Mouse (Mus musculus) splenic B cell, adult 2 months (primary cell): ENCODE measurements around the gene Prok1.

Source experiments
- DNase-seq: peaks from one replicate; pipeline ENCODE4 v3.0.0-alpha.2; 2011; ENCODE audit warnings: low read depth, low spot score
- H3K27me3 ChIP-seq: 2 replicates; pipeline ENCODE4 v1.6.1; 2012; ENCODE audit warnings: mild to moderate bottlenecking, low read length, moderate library complexity, mixed read lengths; ENCODE audit not compliant: control insufficient read depth, poor library complexity, insufficient read depth, severe bottlenecking
- H3K36me3 ChIP-seq: 2 replicates; pipeline ENCODE4 v1.6.1; 2012; ENCODE audit warnings: mild to moderate bottlenecking, low read length, moderate library complexity, mixed read lengths; ENCODE audit not compliant: control insufficient read depth, poor library complexity, insufficient read depth, severe bottlenecking

Gene Prok1

DNA sequence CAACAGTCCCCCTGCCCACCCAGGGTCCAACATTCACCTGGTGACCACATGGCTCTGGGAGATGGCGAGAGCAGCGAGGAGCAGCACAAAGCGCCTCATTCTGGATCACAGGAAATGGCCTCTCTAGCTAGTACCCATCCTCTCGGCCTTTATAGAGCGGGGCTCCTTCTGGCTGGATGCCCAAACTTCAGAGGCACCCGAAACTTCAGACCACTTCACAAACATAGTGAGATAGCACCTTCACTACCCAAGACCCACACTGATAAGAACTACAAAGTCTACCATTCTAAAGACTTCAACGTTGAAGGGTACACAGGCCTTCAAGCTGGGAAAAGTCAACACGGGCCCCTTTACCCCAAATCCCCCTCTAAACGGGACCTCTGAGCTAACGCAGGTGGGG lies 17.9 kb downstream of the Prok1 start, which contains the start of gene Cym:
TSS of gene Cym (minus strand) at position 125 of the 400 bp plus-strand sequence.
- H3K27me3 ChIP-seq, result no peaks in the 10 kb centered on the region
- no peak for DNase-seq
- H3K36me3 ChIP-seq, result no peaks in the 10 kb centered on the region

DNA sequence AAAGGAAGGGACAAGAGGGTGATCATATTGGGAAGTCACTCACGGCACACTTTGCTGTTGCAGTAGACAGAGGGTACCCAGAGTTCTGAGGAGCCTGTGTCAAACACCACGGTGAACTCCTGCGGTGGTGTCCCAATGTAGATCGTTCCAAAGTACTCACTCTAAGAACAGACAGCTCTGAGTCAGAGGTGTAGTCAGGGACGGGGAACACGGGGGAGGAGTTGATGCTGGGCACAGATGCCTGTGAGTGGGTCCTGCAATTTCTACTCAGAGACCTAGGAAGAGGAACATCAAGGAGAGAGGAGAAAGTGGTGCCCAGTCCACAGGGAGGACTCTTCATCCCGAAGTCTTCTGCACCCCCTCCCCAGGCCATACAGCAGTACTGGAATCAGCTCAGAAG lies 20.9 kb downstream of the Prok1 start:
- Histone ChIP-seq H3K27me3 (no peaks in the 10 kb centered on the region), H3K36me3 (no peaks in the 10 kb centered on the region)
- no peak for DNase-seq

DNA sequence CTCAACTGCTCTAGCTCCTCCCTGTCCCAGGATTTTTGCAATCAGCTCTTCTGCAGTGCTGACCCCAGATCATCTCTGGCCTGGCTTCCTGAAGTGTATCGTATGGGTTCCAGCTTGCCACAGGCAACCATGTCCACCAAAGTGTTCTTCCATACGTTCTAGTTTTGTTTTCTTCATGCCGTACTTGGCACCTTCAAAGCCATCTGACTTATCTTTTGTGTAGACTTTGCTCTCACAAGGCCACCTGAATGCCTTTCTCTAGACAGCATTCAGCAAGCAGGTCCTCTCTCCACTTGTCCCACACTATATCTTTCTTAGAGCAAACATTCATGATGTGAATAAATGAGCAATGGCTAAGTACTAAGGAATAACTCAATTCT lies 22.4 kb downstream of the Prok1 start:
- no peak for DNase-seq

DNA sequence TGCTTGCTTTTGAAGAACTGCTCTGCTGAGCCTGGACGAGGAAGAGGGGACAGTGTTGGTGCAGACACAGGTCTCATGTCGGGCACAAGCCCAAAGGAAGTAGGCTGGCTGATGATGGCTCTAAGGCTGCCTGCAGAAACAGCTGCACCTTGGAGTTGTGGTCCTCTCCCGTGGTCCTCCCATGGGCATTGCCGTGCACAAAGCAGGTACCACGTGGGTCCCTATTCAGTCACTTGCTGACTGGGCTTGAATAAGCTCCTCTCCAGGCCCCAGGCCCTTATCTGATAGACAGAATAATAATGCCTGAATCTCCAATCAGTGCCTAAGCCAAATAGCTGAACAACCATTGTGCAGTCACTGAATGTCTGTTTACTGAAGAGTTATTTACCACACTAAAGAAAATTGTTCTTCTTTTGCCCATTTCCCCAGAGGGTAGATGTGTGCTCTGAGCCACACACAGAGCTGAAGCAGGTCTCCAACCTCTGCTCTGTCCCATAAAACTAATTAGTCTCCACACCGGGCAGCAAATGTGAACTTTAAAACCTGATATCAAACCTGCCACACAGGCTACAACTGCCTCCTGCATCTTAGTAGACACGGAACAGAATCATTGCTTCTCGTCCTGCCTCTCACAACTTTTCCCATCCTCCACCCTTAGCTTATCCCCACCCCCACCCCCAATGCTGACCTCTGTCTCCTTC lies 23.0 kb downstream of the Prok1 start:
- H3K27me3 ChIP-seq, result no peaks in the 10 kb centered on the region
- DNase-seq, result no peak
- no peaks in the 10 kb centered on the region for H3K36me3 ChIP-seq

More for the DNA sequence above, 22.4 kb downstream of the Prok1 start:
- Histone ChIP-seq H3K27me3 (no peaks in the 10 kb centered on the region), H3K36me3 (no peaks in the 10 kb centered on the region)

DNA sequence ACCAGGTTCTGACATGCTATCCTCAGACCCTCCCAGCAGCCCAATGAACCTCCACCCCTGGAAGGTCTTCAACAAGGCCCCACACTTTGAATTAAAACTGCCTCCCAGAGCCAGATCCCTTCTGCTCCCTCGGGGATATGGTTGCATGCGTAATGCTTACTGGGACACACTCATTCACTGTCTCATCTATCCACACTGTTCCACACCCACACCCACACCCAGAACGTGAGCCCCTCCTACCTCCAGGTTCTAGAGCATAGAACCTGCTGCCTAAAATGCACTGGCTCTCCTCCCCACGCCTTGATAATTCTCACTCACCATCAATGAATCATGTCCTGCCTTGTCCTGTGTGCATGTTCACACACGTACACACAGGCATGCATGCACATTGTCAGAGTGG lies 24.9 kb downstream of the Prok1 start:
- no peaks in the 10 kb centered on the region for H3K27me3 ChIP-seq
- no peaks in the 10 kb centered on the region for H3K36me3 ChIP-seq

DNA sequence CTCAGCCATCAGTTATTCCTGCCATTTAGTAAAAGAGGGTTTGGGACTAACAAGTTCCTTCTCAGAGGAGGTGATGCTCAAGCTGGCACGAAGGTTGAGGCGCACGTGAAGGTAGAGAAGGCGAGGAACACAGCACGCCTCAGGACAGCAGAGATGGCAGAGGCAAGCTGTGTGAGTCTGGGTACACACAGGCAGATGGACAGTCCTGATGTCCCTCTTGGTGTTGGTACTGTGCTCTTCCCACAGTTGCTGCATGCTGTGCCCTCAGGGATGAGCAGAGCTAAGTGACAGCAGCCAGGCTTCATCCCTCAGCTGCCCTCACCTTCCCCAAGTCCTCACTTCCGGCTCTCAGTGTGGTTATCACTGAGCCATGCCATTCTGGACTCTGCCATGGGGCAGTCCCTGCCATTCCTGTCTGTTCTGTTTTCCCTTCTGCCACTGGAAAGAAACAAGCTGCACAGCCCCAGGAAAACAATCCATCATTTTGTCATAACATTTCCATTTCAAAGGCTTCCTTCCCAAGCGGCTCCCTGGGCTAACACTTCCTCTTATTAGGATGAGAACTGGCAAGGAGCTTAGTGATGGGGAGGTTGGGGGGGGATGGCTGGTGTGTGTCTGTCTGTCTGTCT lies 31.8 kb downstream of the Prok1 start:
- DNase-seq, result no peak
- Histone ChIP-seq H3K36me3 (no peaks in the 10 kb centered on the region), H3K27me3 (no peaks in the 10 kb centered on the region)

More for the DNA sequence above, 24.9 kb downstream of the Prok1 start:
- no peak for DNase-seq

DNA sequence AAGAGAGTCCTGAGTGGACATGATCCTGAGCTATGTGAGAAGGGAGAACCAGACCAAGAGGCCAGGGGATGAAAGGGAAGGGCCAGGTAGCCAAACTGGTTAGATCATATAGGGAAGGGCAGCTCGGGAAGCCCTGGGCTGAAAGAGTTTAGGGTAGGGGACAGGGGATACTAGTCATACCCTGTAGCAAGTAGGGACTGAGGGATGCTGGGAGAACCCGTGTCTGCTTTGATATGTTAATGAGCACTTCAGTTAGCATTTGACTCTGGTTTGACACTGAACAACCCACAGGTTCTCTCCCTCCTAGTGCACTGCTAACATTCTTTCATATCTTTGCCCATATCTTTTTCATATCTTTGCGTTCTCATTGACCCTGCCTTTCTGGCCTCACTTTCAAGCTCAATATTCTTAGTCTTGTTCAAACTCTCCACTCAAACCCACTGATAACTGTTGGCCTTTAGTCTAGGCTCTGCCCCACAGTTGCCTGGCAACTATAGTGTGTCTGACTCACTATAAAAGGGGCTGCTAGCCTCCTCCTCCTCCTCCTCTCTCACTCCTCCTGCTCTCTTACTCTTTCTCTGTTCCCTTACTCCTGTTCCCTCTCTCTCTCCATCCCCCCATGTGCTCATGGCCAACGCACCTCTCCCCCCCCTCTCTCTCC lies 32.9 kb downstream of the Prok1 start:
- DNase-seq, result no peak
- no peaks in the 10 kb centered on the region for H3K36me3 ChIP-seq
- no peaks in the 10 kb centered on the region for H3K27me3 ChIP-seq

DNA sequence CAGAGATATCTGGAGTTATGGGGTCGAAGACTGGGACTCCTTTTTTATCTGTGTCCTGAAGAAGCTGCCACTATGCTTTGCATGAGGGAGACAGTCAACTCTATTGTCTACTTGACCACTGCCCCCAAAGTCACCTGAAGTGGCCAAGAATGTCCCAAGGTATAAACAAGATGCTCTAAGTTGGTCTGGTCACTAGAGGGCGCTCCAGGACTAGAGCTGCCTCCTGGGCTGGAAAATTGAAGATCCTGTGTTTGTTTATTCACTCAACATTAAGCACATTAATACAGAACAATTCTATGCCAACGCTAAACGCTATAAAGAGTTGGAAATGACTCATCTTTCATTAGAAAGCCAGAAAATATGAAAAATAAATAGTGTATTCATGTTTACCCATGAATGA lies 33.5 kb downstream of the Prok1 start:
- peak; percentile 80 for DNase-seq
- no peaks in the 10 kb centered on the region for H3K27me3 ChIP-seq
- no peaks in the 10 kb centered on the region for H3K36me3 ChIP-seq

DNA sequence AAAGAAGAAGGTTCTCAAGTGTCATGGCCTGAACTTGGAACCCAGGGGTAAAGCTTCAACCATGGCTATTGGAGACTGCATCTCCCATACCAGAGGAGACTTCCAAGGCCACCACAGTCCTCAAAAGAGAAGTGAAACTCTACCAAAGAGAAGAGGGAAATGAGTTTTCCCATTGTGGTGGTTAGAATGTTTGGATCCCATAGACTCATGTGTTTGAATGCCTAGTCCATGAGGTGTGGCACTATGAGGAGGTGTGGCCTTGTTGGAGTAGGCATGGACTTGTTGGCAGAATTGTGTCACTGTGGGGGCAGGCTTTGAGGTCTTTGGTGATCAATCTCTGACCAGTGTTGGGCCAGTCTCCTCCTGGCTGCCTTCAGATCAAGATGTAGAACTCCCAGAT lies 34.3 kb downstream of the Prok1 start:
- no peaks in the 10 kb centered on the region for H3K27me3 ChIP-seq
- H3K36me3 ChIP-seq, result no peaks in the 10 kb centered on the region
- DNase-seq, result no peak

DNA sequence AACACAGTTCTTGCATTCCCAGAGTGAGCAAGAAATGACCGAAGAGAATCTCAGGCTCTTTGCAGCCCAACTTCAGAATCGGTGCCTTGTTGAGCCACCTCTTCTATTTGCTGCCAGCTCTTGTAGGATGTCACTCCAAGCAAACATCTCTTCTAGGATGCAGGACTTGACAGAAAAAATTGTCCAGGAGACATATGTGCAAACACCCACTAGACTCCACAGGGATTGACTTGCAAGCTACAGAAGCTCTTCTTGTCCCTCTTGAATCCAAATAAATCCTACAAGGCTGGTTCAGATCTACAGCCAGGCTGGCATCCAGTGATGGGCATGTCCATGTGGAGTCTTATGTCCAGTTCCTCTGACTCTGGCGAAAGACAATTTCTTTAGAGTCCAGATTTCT lies 35.1 kb downstream of the Prok1 start:
- Histone ChIP-seq H3K36me3 (no peaks in the 10 kb centered on the region), H3K27me3 (no peaks in the 10 kb centered on the region)
- no peak for DNase-seq

DNA sequence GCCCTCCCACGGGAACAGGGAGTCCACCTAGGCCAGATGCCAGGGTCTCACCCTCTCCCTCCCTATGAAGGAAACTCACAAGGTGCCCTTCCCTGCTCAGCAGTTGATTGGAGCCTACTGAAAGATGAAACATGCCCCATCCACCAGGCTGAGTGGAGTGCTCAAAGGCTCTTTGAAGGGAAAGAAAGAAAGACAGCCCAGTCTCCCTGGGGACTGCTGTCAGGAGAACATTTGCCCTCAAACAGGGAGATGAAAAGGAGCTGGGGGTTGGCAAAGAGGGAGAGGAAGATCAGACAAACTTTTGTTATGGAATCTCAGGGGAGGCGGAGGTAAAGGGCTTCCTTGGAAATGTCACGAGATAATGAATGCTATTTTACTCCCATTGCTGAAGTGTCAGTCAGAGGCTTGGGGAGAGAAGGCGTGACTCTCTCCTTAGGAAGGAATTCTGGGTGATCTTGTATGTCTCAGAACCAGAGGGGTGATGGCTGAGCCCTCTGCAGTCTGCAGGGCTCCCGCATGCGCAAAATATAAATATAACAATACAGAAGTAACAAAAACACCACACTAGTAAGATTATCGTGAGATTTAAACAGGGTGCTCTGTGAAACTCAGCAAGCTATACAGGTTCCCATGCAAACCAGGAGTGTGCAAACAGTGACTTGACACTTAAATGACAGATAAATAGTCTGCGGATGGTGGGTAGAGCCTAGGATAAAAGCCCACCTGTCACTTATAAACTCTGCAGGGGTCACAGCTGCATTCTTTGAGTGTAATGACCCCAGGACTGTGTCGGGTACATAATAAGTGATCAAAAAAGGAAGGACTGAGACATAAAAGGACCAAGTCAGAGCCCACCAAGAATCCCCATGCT lies 38.0 kb downstream of the Prok1 start:
- Histone ChIP-seq H3K27me3 (no peaks in the 10 kb centered on the region), H3K36me3 (no peaks in the 10 kb centered on the region)
- DNase-seq, result no peak

DNA sequence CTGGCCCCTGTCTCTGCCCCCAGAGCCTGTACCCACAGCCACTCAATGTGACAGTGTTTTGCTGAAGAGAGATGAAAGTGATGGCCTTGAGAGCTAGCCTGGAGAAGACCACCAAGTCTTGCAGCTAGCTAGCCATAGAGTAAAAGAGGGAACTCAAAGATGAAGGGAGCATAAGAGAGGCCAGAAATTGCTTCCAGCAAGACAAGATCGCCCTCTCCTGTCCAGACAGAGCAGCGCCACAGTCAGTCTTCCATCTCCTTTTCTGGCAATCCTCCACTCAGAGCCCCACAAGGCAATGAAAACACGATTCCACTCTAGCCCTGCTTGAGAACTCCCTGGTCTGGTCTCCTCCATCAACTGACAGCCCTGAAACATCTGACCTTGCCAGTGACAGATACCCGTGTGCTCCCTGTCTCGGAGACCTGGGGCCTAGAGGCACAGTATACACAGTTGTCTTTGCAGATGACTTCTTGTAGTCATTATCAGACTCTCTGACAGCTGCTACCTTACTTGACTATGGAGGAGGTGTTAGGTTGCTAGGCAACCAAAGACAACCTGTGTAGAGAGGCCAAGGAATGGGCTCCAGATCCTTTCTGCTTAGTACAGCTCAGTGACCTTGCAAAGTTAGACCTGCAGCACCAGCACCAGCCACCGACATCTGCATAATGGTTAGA lies 51.1 kb downstream of the Prok1 start:
- peak; percentile 43 for DNase-seq
- H3K36me3 ChIP-seq, result no peaks in the 10 kb centered on the region

DNA sequence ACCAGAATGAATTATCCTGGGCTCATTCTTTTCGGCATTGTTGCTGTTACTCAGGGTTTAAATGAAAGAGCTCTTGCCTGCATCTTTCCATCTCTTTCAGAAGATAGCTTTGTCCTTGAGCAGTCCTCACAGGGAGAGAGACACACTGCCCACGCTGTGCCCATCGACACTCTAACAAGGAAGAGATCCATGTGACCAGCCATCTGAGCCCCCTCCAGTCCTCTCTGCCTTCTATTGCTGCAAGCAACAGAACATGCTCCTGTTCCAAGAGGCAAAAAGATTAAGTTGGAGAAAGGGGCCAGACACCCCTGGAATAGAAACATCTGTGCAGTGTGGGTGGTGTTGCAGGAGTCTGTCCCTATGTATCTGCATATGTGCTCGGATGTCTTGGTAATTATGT lies 52.5 kb downstream of the Prok1 start:
- no peak for DNase-seq
- no peaks in the 10 kb centered on the region for H3K36me3 ChIP-seq
- no peaks in the 10 kb centered on the region for H3K27me3 ChIP-seq

More for the DNA sequence above, 51.1 kb downstream of the Prok1 start:
- H3K27me3 ChIP-seq, result no peaks in the 10 kb centered on the region

DNA sequence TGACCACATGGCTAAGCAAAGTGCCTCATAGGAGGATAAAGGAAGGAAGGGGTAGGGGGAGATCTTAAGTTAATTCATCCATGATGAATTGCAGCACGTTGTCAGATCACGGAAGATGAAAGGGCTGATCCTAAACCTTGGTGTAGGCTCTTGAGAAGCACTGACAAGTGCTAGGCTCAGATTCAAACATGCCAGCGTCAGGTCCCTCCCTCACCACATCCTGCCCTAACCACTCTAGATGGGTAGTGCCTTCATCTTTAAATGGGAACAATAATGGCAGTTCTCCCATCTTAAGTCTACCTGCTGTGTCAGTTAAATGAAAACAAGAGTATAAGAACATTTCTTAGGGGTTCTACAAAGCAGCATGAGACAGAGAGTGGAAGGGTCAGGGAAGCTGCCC lies 53.9 kb downstream of the Prok1 start:
- Histone ChIP-seq H3K36me3 (no peaks in the 10 kb centered on the region), H3K27me3 (no peaks in the 10 kb centered on the region)
- DNase-seq, result no peak
